In the genomic region with DNA sequence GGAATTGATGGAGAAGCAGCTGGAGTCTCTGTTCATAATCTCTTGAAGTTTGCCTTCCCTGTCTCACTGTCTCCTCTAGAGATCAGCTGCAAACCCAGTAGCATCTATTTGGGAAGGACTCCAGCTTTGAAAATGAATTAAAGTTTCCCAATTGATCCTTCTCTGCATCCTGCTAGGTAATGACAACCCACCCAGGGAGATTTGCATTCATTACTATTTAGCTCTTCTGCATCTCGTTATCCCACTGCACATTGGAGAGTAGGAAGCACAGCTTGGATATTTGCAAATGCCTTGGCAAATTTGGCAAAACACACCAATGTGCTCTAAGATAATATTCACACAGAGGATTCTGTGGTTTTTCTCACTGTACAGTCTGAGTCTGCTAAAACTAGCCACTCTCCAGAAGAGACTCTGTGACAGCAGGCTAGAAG, we compare ENCODE assay signal across 19 mouse cellular contexts.
A peak's percentile ranks its signal among the peaks of the same experiment; 100 is the strongest.
DNase-seq lines count a peak whose midpoint lies in the region; ATAC-seq lines count a peak whose summit lies in the region.
"Had no signal": no experiment of that assay in that cellular context is flagged by ENCODE, and none has a peak within 500 bp of the region (broad histone marks: within the 10 kb centered on the region; RNA-seq: fewer than 3 reads in every experiment).

No protein-coding gene starts in this region.

- peaks cover 11% of the 10 kb centered on the region; the same call in 1 of the 2 replicates for H3K4me1 ChIP-seq in forebrain, embryonic 15.5 days
- H3K4me1 ChIP-seq in forebrain, embryonic 11.5 days (replicated peaks; ENCODE audit: control insufficient read depth, insufficient read depth, low read length) = no peaks in the 10 kb centered on the region
- no peaks in the 10 kb centered on the region for H3K4me1 ChIP-seq in midbrain, embryonic 16.5 days (ENCODE audit: control insufficient read depth, insufficient read depth, low read length)
- H3K4me1 ChIP-seq: heart, embryonic 10.5 days; kidney, embryonic 15.5 days had no signal

- H3K27me3 ChIP-seq in forebrain, embryonic 15.5 days = no peaks in the 10 kb centered on the region
- H3K27me3 ChIP-seq in forebrain, embryonic 11.5 days (ENCODE audit: control insufficient read depth, insufficient read depth, low read length) = no peaks in the 10 kb centered on the region
- H3K27me3 ChIP-seq in midbrain, embryonic 16.5 days (ENCODE audit: control insufficient read depth, insufficient read depth, low read depth, low read length) = no peaks in the 10 kb centered on the region
- H3K27me3 ChIP-seq: kidney, embryonic 15.5 days had no signal

- peak; percentile 90 for ATAC-seq in forebrain, embryonic 15.5 days (replicated peaks)
- ATAC-seq in forebrain, embryonic 11.5 days (replicated peaks; ENCODE audit: low FRiP score) = no peak
- ATAC-seq in midbrain, embryonic 16.5 days = 0 out of 2 replicates have a peak, but pooled peaks have one; percentile 58
- ATAC-seq in monocyte, adult 5-6 weeks (replicated peaks; ENCODE audit: insufficient number of reproducible peaks, low FRiP score, low TSS enrichment, poor library complexity, severe bottlenecking) = no peak
- ATAC-seq: inflammation-experienced regulatory T-cells, adult 6 months had no signal

- no peaks in the 10 kb centered on the region for H3K9me3 ChIP-seq in forebrain, embryonic 15.5 days
- no peaks in the 10 kb centered on the region for H3K9me3 ChIP-seq in forebrain, embryonic 11.5 days (ENCODE audit: control insufficient read depth, low read length)
- no peaks in the 10 kb centered on the region for H3K9me3 ChIP-seq in midbrain, embryonic 16.5 days (replicated peaks; ENCODE audit: control insufficient read depth, low read length, poor library complexity, severe bottlenecking)
- H3K9me3 ChIP-seq: heart, embryonic 10.5 days; kidney, embryonic 15.5 days had no signal

- intact Hi-C loops in left cerebral cortex, postnatal 4 days (cut with DNase I) = no loop called here

- no peak for DNase-seq in forebrain, embryonic 11.5 days (ENCODE audit: low spot score)
- peak; percentile 3 to 21 for DNase-seq in left cerebral cortex, adult 18-20 months (ENCODE audit: low spot score in 2 of 2)
- no peak for DNase-seq in left cerebral cortex, postnatal 4 days
- peak; percentile 69 for DNase-seq in layer of hippocampus, adult 9-11 months
- no peak for DNase-seq in urinary bladder, postnatal 36 days (ENCODE audit: low spot score in 2 of 2)
- DNase-seq: cerebellum, adult 2 months; gastrocnemius, postnatal 36 days; heart, postnatal 14 days; lung, adult 2 months; thymus, postnatal 4 days had no signal

- WGBS in forebrain, embryonic 15.5 days = 0% methylated on average over 1 of the region's 1 CpGs
- WGBS in forebrain, embryonic 11.5 days = 9% methylated on average over 1 of the region's 1 CpGs
- WGBS in midbrain, embryonic 16.5 days = 10% methylated on average over 1 of the region's 1 CpGs

- no peak overlapping the region for H3K4me2 ChIP-seq in forebrain, embryonic 15.5 days (replicated peaks)
- no peak overlapping the region for H3K4me2 ChIP-seq in forebrain, embryonic 11.5 days (ENCODE audit: low read depth, low read length, severe bottlenecking)
- H3K4me2 ChIP-seq in midbrain, embryonic 16.5 days (ENCODE audit: low read length) = no peak overlapping the region
- H3K4me2 ChIP-seq: kidney, embryonic 15.5 days had no signal

- H3K36me3 ChIP-seq in forebrain, embryonic 15.5 days = no peaks in the 10 kb centered on the region
- H3K36me3 ChIP-seq in forebrain, embryonic 11.5 days (ENCODE audit: control insufficient read depth, insufficient read depth, low read length) = no peaks in the 10 kb centered on the region
- H3K36me3 ChIP-seq in midbrain, embryonic 16.5 days (ENCODE audit: control insufficient read depth, insufficient read depth, low read length) = no peaks in the 10 kb centered on the region
- H3K36me3 ChIP-seq: heart, embryonic 10.5 days; kidney, embryonic 15.5 days had no signal

- no peak overlapping the region for H3K4me3 ChIP-seq in forebrain, embryonic 15.5 days
- H3K4me3 ChIP-seq in forebrain, embryonic 11.5 days (ENCODE audit: low read depth, low read length) = no peak overlapping the region
- no peak overlapping the region for H3K4me3 ChIP-seq in midbrain, embryonic 16.5 days (ENCODE audit: low read depth, low read length)
- H3K4me3 ChIP-seq: heart, embryonic 10.5 days; kidney, embryonic 15.5 days; myocyte had no signal

- H3K9ac ChIP-seq in forebrain, embryonic 15.5 days (replicated peaks) = no peak overlapping the region
- H3K9ac ChIP-seq in forebrain, embryonic 11.5 days (ENCODE audit: low read length) = no peak overlapping the region
- no peak overlapping the region for H3K9ac ChIP-seq in midbrain, embryonic 16.5 days (ENCODE audit: low read depth, low read length)
- H3K9ac ChIP-seq: kidney, embryonic 15.5 days had no signal

- H3K27ac ChIP-seq in forebrain, embryonic 15.5 days (replicated peaks) = 0 out of 2 replicates have a peak overlapping the region, but pooled peaks have one; percentile 27
- no peak overlapping the region for H3K27ac ChIP-seq in forebrain, embryonic 11.5 days (ENCODE audit: low read depth, low read length)
- H3K27ac ChIP-seq in midbrain, embryonic 16.5 days (ENCODE audit: low read length) = no peak overlapping the region
- H3K27ac ChIP-seq: heart, embryonic 10.5 days; kidney, embryonic 15.5 days; macrophage; stomach, postnatal 0 days had no signal

Comparison
In these comparisons a context has a peak if more than half of its experiments do, and no peak if none do; other contexts are left out.
1. ATAC-seq: peak in forebrain, embryonic 15.5 days (single experiment) and midbrain, embryonic 16.5 days (single experiment); none in forebrain, embryonic 11.5 days (single experiment) and monocyte, adult 5-6 weeks (single experiment).
2. DNase-seq: peak in left cerebral cortex, adult 18-20 months (2 of 2) and layer of hippocampus, adult 9-11 months (single experiment); none in forebrain, embryonic 11.5 days (single experiment), left cerebral cortex, postnatal 4 days (single experiment) and urinary bladder, postnatal 36 days (0 of 2).